Mouse (Mus musculus): ENCODE measurements at regions not wholly inside any gene's neighbourhood (a gene's known extent, or its start where the extent isn't known, plus 50 kb on each side); places are given as distances from the start of the nearest gene placed in this dataset.

DNA sequence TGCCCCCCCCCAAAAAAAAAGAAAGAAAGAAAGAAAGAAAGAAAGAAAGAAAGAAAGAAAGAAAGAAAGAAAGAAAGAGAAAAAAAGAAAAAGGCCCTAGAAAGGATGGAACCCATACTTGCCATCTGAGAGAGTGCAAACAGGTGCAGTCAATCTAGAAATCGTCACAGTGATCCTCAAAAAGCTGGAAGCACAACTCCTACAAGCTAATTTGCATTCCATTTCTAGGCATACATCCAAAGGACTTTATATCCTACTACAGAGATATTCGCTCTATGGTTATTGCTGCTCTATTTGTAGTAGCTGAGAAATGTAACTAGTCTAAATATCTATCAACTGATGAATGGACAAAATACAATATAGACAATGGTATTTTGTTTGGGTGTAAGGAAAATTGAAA, 410.2 kb upstream of the Ctnnd2 start:
- no peak overlapping the region for H3K4me2 ChIP-seq (ENCODE audit: low read depth, low read length, severe bottlenecking)
- no peak overlapping the region for H3K4me3 ChIP-seq (ENCODE audit: low read depth, low read length)
- H3K9me3 ChIP-seq (ENCODE audit: control insufficient read depth, low read length), result no peaks in the 10 kb centered on the region
- H3K9ac ChIP-seq (ENCODE audit: low read length), result no peak overlapping the region
- no peak overlapping the region for H3K27ac ChIP-seq (ENCODE audit: low read depth, low read length)
- WGBS, result 88% methylated on average over 2 of the region's 2 CpGs
- H3K27me3 ChIP-seq (ENCODE audit: control insufficient read depth, insufficient read depth, low read length), result no peaks in the 10 kb centered on the region
- no peaks in the 10 kb centered on the region for H3K4me1 ChIP-seq (replicated peaks; ENCODE audit: control insufficient read depth, insufficient read depth, low read length)
- DNase-seq (ENCODE audit: low spot score) (no peak), ATAC-seq (replicated peaks; ENCODE audit: low FRiP score) (no peak)
- H3K36me3 ChIP-seq (ENCODE audit: control insufficient read depth, insufficient read depth, low read length), result no peaks in the 10 kb centered on the region

DNA sequence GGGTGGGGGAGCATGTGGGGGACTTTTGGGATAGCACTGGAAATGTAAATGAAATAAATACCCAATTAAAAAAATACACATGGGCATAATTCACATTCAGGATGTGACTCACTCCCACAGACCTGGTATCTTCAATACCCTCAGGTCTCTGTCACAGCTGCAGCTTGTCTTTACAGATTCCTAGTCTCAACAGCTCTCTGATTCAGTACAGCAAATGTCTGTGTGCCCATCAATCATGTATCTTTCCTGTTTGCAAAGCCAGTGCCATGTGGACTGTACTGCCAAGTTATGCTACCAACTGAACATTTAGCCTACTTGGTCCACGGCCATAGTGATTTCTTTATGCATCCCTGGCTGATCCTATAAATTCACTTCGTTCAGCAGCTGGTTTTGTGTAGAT, 396.0 kb upstream of the Ctnnd2 start:
- H3K4me3 ChIP-seq (ENCODE audit: low read depth, low read length), result no peak overlapping the region
- no peaks in the 10 kb centered on the region for H3K9me3 ChIP-seq (ENCODE audit: control insufficient read depth, low read length)
- H3K27ac ChIP-seq (ENCODE audit: low read depth, low read length), result no peak overlapping the region
- no peak overlapping the region for H3K4me2 ChIP-seq (ENCODE audit: low read depth, low read length, severe bottlenecking)
- H3K36me3 ChIP-seq (ENCODE audit: control insufficient read depth, insufficient read depth, low read length), result no peaks in the 10 kb centered on the region
- no peak for ATAC-seq (replicated peaks; ENCODE audit: low FRiP score)
- WGBS, result 87% methylated on average over 2 of the region's 2 CpGs
- H3K9ac ChIP-seq (ENCODE audit: low read length), result no peak overlapping the region
- no peak for DNase-seq (ENCODE audit: low spot score)
- H3K27me3 ChIP-seq (ENCODE audit: control insufficient read depth, insufficient read depth, low read length), result no peaks in the 10 kb centered on the region
- H3K4me1 ChIP-seq (replicated peaks; ENCODE audit: control insufficient read depth, insufficient read depth, low read length), result no peaks in the 10 kb centered on the region

- no peak overlapping the region for H3K27ac ChIP-seq (ENCODE audit: low read depth, low read length)
- 97% methylated on average over 9 of the region's 9 CpGs for WGBS
- no peak overlapping the region for H3K9ac ChIP-seq (ENCODE audit: low read length)
- no peaks in the 10 kb centered on the region for H3K4me1 ChIP-seq (replicated peaks; ENCODE audit: control insufficient read depth, insufficient read depth, low read length)
- H3K4me3 ChIP-seq (ENCODE audit: low read depth, low read length), result no peak overlapping the region
- no peak overlapping the region for H3K4me2 ChIP-seq (ENCODE audit: low read depth, low read length, severe bottlenecking)
- no peaks in the 10 kb centered on the region for H3K27me3 ChIP-seq (ENCODE audit: control insufficient read depth, insufficient read depth, low read length)
- no peaks in the 10 kb centered on the region for H3K36me3 ChIP-seq (ENCODE audit: control insufficient read depth, insufficient read depth, low read length)
- ATAC-seq (replicated peaks; ENCODE audit: low FRiP score), result no peak
- H3K9me3 ChIP-seq (ENCODE audit: control insufficient read depth, low read length), result no peaks in the 10 kb centered on the region
- no peak for DNase-seq (ENCODE audit: low spot score)
These were observed 373.8 kb upstream of the Ctnnd2 start for GRCm38 (mm10) chr15:29798596-29798995.

DNA sequence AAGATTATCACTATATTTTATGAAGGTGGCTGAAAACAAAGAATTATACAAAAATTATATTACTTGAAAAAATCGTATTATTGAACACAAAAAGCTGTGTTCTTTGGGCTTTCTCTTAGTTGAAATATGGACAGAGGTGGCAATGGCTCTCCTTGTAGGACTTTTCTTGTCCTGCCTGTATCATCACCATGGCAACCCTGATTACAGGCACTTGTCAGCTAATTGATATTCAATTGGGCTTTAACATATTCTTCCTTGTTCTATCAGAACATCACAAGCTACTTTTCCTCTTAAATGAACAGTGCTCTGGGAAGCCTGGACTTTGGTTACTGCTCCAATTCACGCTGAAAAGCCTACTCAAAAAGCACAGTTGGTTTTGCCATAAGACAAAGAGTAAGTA, 349.1 kb upstream of the Ctnnd2 start:
- ATAC-seq (replicated peaks; ENCODE audit: low FRiP score), result 0 out of 2 replicates have a peak, but pooled peaks have one; percentile 24
- no peak for DNase-seq (ENCODE audit: low spot score)
- H3K27ac ChIP-seq (ENCODE audit: low read depth, low read length), result no peak overlapping the region
- no peak overlapping the region for H3K4me3 ChIP-seq (ENCODE audit: low read depth, low read length)
- no peaks in the 10 kb centered on the region for H3K36me3 ChIP-seq (ENCODE audit: control insufficient read depth, insufficient read depth, low read length)
- H3K4me1 ChIP-seq (replicated peaks; ENCODE audit: control insufficient read depth, insufficient read depth, low read length), result no peaks in the 10 kb centered on the region
- 60% methylated on average over 2 of the region's 2 CpGs for WGBS
- H3K4me2 ChIP-seq (ENCODE audit: low read depth, low read length, severe bottlenecking), result no peak overlapping the region
- H3K9me3 ChIP-seq (ENCODE audit: control insufficient read depth, low read length), result no peaks in the 10 kb centered on the region
- H3K9ac ChIP-seq (ENCODE audit: low read length), result no peak overlapping the region
- no peaks in the 10 kb centered on the region for H3K27me3 ChIP-seq (ENCODE audit: control insufficient read depth, insufficient read depth, low read length)

DNA sequence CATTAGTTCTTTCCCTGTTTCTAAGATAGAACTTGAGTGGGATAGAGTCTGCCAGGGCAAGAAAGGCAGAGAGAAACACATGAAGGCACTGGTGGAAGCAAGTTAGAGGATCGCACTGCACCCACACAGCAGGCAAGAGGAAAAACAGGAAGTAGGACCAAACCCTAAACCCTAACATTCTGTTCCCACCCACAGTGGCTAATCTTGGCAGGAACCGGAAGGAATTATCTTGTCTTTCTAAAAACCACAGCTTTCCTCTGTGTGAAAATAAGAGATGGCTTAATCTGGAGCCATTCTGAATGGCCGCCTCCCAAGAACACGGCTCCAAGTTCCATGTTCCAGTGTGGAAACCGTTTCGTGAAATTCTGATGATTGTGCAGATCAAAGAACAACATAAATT, 348.2 kb upstream of the Ctnnd2 start:
- no peak overlapping the region for H3K27ac ChIP-seq (ENCODE audit: low read depth, low read length)
- ATAC-seq (replicated peaks; ENCODE audit: low FRiP score) (no peak), DNase-seq (ENCODE audit: low spot score) (no peak)
- H3K9ac ChIP-seq (ENCODE audit: low read length), result no peak overlapping the region
- H3K27me3 ChIP-seq (ENCODE audit: control insufficient read depth, insufficient read depth, low read length), result no peaks in the 10 kb centered on the region
- no peaks in the 10 kb centered on the region for H3K9me3 ChIP-seq (ENCODE audit: control insufficient read depth, low read length)
- WGBS, result 92% methylated on average over 6 of the region's 6 CpGs
- H3K4me3 ChIP-seq (ENCODE audit: low read depth, low read length), result no peak overlapping the region
- H3K36me3 ChIP-seq (ENCODE audit: control insufficient read depth, insufficient read depth, low read length), result no peaks in the 10 kb centered on the region
- no peaks in the 10 kb centered on the region for H3K4me1 ChIP-seq (replicated peaks; ENCODE audit: control insufficient read depth, insufficient read depth, low read length)
- H3K4me2 ChIP-seq (ENCODE audit: low read depth, low read length, severe bottlenecking), result no peak overlapping the region

DNA sequence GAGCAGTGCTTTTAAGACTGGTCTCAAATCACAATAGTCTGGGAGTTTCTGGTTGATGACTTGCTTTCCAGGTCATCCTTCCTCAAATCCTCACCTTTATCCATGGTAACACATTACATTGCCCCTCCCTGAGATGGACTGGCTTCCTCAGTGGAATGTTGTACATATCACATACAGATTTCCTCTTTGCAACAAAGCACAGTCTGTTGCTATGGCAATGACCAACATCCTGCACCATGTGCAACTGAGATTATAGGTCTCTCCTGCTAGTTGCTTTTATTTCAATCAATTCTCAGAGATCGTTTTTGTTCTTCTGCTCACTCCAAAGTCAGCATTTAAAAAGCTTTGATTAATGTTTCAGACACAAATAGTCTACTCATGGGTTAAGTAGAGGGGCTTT, 344.3 kb upstream of the Ctnnd2 start:
- no peak overlapping the region for H3K27ac ChIP-seq (ENCODE audit: low read depth, low read length)
- H3K36me3 ChIP-seq (ENCODE audit: control insufficient read depth, insufficient read depth, low read length), result no peaks in the 10 kb centered on the region
- ATAC-seq (replicated peaks; ENCODE audit: low FRiP score), result no peak; the same call in 1 of the 2 replicates
- H3K4me1 ChIP-seq (replicated peaks; ENCODE audit: control insufficient read depth, insufficient read depth, low read length), result no peaks in the 10 kb centered on the region
- no peak overlapping the region for H3K4me3 ChIP-seq (ENCODE audit: low read depth, low read length)
- WGBS, result 50% methylated on average over 1 of the region's 1 CpGs
- no peak overlapping the region for H3K9ac ChIP-seq (ENCODE audit: low read length)
- no peaks in the 10 kb centered on the region for H3K27me3 ChIP-seq (ENCODE audit: control insufficient read depth, insufficient read depth, low read length)
- no peaks in the 10 kb centered on the region for H3K9me3 ChIP-seq (ENCODE audit: control insufficient read depth, low read length)
- no peak for DNase-seq (ENCODE audit: low spot score)
- no peak overlapping the region for H3K4me2 ChIP-seq (ENCODE audit: low read depth, low read length, severe bottlenecking)

DNA sequence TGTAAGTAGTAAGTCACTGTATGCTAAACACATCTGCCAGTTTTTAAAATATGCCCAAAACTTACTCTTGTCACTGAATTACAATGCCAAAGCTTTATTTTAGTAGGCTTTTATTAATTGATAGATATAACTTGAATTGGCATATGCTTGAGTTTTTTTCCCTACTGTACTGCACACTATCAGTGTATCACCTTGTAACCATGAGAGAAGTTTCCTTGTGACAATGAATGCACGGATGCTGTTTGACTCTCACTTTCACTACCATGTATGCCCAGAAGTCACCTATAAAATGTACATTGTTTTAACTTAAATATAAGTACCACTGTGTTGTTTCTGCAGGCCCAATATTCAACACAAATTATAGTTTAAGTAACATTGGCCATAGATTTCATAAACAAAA, 343.8 kb upstream of the Ctnnd2 start:
- Histone ChIP-seq H3K9ac (ENCODE audit: low read length) (no peak overlapping the region), H3K4me2 (ENCODE audit: low read depth, low read length, severe bottlenecking) (no peak overlapping the region), H3K4me3 (ENCODE audit: low read depth, low read length) (no peak overlapping the region), H3K27me3 (ENCODE audit: control insufficient read depth, insufficient read depth, low read length) (no peaks in the 10 kb centered on the region), H3K9me3 (ENCODE audit: control insufficient read depth, low read length) (no peaks in the 10 kb centered on the region), H3K4me1 (replicated peaks; ENCODE audit: control insufficient read depth, insufficient read depth, low read length) (no peaks in the 10 kb centered on the region), H3K36me3 (ENCODE audit: control insufficient read depth, insufficient read depth, low read length) (no peaks in the 10 kb centered on the region), H3K27ac (ENCODE audit: low read depth, low read length) (no peak overlapping the region)
- DNase-seq (ENCODE audit: low spot score) (no peak), ATAC-seq (replicated peaks; ENCODE audit: low FRiP score) (no peak)
- 92% methylated on average over 1 of the region's 1 CpGs for WGBS
